Mouse (Mus musculus) hindbrain, embryonic 15.5 days (tissue): ENCODE measurements around the gene Pfkfb4. TPM values are rescaled to one million over a fixed set of nuclear protein-coding genes. Genes with fewer than 3 reads are reported as not detected.

Source experiments
- ATAC-seq: fragments of 200-750 bp; cut with Nextera tagmentation; 2 replicates; pipeline ENCODE4 v1.8.0; 2017; ENCODE audit warnings: low read depth, moderate number of reproducible peaks, moderate TSS enrichment; ENCODE audit not compliant: low FRiP score
- H3K27ac ChIP-seq: fragments of 300-500 bp; sonication (generic); replicated peaks from 2 replicates; pipeline ENCODE4 v1.5.1; 2015; ENCODE audit warnings: mild to moderate bottlenecking, inconsistent platforms
- H3K27me3 ChIP-seq: fragments of 300-500 bp; sonication (generic); 2 replicates; pipeline ENCODE4 v1.6.1; 2015; ENCODE audit warnings: control low read depth, inconsistent platforms
- H3K36me3 ChIP-seq: fragments of 300-500 bp; sonication (generic); 2 replicates; pipeline ENCODE4 v1.6.1; 2015; ENCODE audit warnings: control low read depth, inconsistent platforms
- H3K4me1 ChIP-seq: fragments of 300-500 bp; sonication (generic); replicated peaks from 2 replicates; pipeline ENCODE4 v1.6.1; 2015; ENCODE audit warnings: control low read depth, inconsistent platforms
- H3K4me2 ChIP-seq: fragments of 300-500 bp; sonication (generic); 2 replicates; pipeline ENCODE4 v1.6.1; 2015; ENCODE audit warnings: moderate library complexity, mild to moderate bottlenecking, inconsistent platforms
- H3K4me3 ChIP-seq: fragments of 300-500 bp; sonication (generic); 2 replicates; pipeline ENCODE4 v1.5.1; 2015; ENCODE audit warnings: mild to moderate bottlenecking, inconsistent platforms
- H3K9ac ChIP-seq: fragments of 300-500 bp; sonication (generic); 2 replicates; pipeline ENCODE4 v1.6.1; 2015; ENCODE audit warnings: inconsistent platforms
- H3K9me3 ChIP-seq: fragments of 300-500 bp; sonication (generic); 2 replicates; pipeline ENCODE4 v1.6.1; 2016; ENCODE audit warnings: control low read depth, inconsistent platforms
- WGBS: fragments of 180-500 bp; shearing (Covaris S2); methylation state at CpG from one replicate; pipeline ENCODE4 v1.1.7; 2015; 5-methylcytosine and 5-hydroxymethylcytosine counted together
- polyA plus RNA-seq: library from polyadenylated mRNA; unstranded; fragments of >200 nt; fragmentation: Nextera tagmentation; extraction: Ambion mirVana; gene quantifications from 2 replicates; pipeline ENCODE4 v1.2.1, GENCODE M21; 2015

The Pfkfb4 gene
- polyA plus RNA-seq: 28.1 and 28.7 TPM in 2 replicates

DNA sequence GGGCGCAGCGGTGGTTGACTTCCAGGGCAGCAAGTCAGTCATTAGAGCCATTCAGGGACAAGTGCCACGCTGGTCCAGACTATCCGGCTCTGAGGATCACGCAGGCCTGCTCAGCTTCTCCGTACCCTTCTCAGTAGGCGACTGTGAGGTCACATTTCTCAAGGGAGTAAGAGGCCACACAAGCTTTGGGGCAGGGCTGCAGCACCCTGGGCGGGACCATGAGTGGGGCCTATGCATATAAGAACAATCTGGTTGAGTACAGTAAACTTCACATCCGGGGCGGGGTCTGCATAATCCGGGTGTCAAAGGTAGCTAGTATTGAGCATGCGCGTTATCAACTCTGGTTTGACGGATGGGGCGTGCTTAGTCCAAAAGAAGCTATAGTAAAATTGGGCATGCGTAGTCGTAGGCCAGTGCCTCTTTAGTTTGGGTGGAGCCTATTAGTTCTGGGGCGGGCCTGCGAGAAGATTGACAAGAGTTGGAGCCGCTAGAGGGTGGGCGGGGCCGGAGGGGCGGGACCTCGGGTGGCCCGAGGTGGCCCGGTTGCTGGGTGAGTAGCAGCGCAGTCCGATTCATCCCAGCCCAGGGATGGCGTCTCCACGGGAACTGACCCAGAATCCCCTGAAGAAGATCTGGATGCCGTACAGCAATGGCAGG lies at the start of gene Pfkfb4:
Gene Pfkfb4 (plus strand): TSS at position 351 of the 657 bp plus-strand sequence.
- Histone ChIP-seq H3K9me3 (no peaks in the 10 kb centered on the region), H3K9ac (peak within 1 kb of the TSS; percentile 72), H3K27me3 (no peaks in the 10 kb centered on the region), H3K27ac (peak within 1 kb of the TSS; percentile 80), H3K4me2 (peak within 1 kb of the TSS; percentile 62), H3K4me3 (peak within 1 kb of the TSS; percentile 64), H3K36me3 (no peaks in the 10 kb centered on the region), H3K4me1 (peaks cover 18% of the 10 kb centered on the region)
- ATAC-seq: peak; percentile 97
- 1% methylated on average over 31 of the region's 31 CpGs for WGBS

DNA sequence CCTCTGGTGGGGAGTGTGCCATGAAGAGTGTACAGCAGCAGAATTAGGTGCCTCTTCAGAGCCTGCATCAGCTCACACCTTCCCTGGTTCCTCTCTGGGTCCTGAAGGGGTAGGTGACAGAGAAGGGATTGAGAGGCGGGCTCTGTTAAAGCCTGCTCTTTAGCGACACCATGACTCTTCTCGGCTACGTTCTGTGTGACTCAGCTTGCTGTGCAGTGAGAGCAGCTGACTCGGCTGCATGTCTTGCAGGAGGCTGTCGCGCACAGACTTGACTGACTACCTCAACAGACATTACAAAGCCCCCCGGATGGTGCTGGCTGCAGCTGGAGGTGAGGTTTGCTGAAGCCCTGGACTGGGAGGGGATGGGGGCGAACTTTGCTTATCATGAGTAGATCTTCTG lies 46.5 kb upstream of the Pfkfb4 start:
- no peak overlapping the region for H3K9ac ChIP-seq
- H3K36me3 ChIP-seq: peaks cover 81% of the 10 kb centered on the region
- no peaks in the 10 kb centered on the region for H3K9me3 ChIP-seq
- 85% methylated on average over 9 of the region's 9 CpGs for WGBS
- ATAC-seq: no peak
- no peak overlapping the region for H3K4me3 ChIP-seq
- H3K4me1 ChIP-seq: no peaks in the 10 kb centered on the region
- no peaks in the 10 kb centered on the region for H3K27me3 ChIP-seq
- no peak overlapping the region for H3K4me2 ChIP-seq
- H3K27ac ChIP-seq: no peak overlapping the region

DNA sequence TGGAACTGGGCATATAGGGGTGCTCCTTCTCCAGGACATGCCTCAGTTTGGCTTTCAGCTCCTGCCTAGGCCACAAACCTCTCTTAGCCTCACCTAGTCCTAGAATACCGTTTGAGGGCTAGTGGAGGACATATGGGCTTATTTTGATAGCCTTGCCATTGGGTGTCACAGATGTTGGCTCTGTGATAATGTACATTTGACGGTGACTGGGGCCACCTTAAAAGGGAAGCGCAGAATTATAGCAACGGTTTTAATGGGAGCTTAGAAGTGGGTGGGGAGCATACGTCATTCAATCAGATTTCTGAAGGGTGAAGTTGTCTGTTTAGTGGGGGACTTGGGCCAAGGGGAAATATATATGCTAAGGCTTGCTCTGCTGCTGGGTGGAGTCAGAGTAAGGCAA lies 46.0 kb upstream of the Pfkfb4 start:
- WGBS: 91% methylated on average over 5 of the region's 5 CpGs

DNA sequence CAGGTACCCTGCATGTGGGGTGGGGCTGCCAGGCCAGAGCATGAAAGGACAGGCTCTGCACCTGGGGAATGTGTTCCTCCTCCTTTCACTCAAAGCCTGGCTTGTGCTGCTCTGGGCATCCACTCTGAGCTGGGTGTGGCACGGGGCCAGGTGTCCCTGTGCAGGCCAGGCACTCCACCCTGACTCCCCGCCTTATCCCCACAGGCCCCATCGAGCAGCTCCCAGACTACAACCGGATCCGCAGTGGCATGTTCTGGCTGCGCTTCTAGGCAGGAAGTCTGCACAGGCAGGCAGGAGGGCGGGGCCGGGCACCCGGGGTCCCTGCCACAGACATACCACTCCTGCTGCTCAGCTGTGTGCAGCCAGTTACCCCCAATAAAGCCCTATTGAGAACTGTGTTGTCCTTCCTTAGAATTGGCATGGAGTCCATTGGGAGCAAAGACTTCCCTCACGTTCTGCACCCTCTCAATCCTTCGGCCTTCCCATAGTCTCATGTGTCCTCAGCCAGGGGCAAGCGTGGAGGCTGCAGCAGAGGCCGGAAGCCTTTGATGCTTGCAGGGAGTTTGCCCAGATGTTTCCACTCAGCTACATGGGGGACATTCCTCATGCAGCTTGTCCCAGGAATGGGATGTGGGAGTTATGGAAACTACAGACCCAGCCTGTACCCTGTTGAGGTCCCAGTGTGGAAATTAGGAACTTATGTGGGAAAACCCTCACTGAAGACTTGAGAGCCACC lies 42.2 kb upstream of the Pfkfb4 start:
- WGBS: 90% methylated on average over 13 of the region's 13 CpGs
- Histone ChIP-seq H3K9me3 (no peaks in the 10 kb centered on the region), H3K4me1 (no peaks in the 10 kb centered on the region), H3K27me3 (peaks cover 24% of the 10 kb centered on the region), H3K36me3 (peaks cover 56% of the 10 kb centered on the region), H3K9ac (no peak overlapping the region), H3K4me2 (no peak overlapping the region), H3K27ac (peak overlapping the region; percentile 27; the same call in 1 of the 2 replicates), H3K4me3 (no peak overlapping the region)
- ATAC-seq: no peak

More for the DNA sequence above, 46.0 kb upstream of the Pfkfb4 start:
- Histone ChIP-seq H3K36me3 (peaks cover 82% of the 10 kb centered on the region), H3K4me3 (no peak overlapping the region), H3K4me1 (no peaks in the 10 kb centered on the region), H3K27ac (no peak overlapping the region), H3K9ac (no peak overlapping the region), H3K27me3 (no peaks in the 10 kb centered on the region), H3K9me3 (no peaks in the 10 kb centered on the region), H3K4me2 (no peak overlapping the region)
- no peak for ATAC-seq

DNA sequence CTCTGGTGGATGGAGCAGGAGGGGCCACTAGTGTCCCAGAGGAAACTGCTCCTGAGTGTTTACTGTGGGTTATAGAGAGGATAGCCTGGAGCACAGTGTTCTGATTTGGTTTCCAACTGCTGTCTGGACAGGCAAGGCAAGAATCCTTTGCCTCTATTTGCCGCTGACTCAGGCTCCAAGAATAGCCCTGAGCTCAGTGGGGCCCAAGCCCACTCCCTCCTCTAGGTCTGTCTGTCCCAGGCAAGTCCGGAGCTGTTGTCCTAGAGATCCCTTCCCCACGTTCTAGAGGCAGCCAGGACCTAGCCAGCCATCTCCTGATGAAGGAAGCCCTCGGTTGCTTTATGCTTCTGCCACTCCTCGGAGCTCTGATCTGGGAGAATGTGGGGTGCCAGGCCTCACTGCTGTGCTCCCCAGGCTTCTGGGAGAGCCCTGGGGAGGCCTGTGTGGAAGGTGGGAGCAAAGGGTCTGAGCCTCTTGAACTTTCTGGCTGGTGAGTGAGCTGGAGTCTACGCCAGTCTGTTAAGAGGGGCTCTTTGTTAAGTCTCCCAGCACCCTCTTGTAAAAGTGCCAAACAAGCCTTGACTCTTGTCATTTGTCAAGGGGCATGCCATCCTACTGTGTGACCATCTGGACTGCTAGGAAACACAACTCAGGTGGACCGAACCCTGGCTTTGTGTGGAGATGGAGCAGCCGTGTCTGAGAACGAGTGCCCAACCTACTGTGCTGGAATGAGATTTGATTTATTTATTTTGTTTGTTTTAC lies 41.4 kb upstream of the Pfkfb4 start:
- 86% methylated on average over 9 of the region's 9 CpGs for WGBS
- Histone ChIP-seq H3K4me1 (no peaks in the 10 kb centered on the region), H3K36me3 (peaks cover 49% of the 10 kb centered on the region), H3K4me3 (no peak overlapping the region), H3K27ac (peak overlapping the region; percentile 21; the same call in 1 of the 2 replicates), H3K27me3 (peaks cover 24% of the 10 kb centered on the region), H3K9ac (no peak overlapping the region), H3K9me3 (no peaks in the 10 kb centered on the region), H3K4me2 (no peak overlapping the region)
- no peak for ATAC-seq

DNA sequence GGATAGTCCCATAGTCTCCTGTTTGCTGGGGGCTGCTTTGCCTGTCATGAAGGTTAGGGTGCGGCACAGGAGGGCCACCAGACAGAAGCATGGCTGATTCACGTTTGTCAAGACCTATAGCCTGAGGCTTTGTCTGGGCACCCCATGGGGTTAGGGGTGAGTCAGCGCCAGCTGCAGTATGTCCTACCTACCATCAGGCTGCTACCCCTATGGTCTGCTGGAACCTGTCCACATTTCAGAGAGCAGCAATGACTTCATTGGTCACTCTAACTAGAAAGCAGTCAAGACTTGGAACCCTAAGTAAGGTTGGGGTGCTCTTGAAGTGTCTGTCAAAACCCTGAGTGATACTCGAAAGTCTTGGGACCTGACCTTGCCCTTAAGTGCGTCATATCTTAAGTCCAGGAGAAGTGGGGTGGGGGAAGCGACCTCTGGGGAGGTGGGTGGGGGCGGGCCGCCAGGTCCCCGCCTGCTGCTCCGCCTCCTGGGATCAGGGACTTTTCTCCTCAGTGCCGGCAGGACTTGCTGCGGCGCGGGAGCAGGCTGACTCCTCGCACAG lies 38.4 kb upstream of the Pfkfb4 start, which contains the start of gene Col7a1:
Gene Col7a1 (plus strand): TSS at position 506 of the 556 bp plus-strand sequence.
- Histone ChIP-seq H3K36me3 (peaks cover 21% of the 10 kb centered on the region), H3K4me2 (0 out of 2 replicates have a peak within 1 kb of the TSS, but pooled peaks have one; percentile 6), H3K27ac (no peak within 1 kb of the TSS), H3K9me3 (no peaks in the 10 kb centered on the region), H3K9ac (no peak within 1 kb of the TSS), H3K27me3 (peaks cover 24% of the 10 kb centered on the region), H3K4me3 (no peak within 1 kb of the TSS), H3K4me1 (no peaks in the 10 kb centered on the region)
- ATAC-seq: no peak
- WGBS: 11% methylated on average over 15 of the region's 15 CpGs

DNA sequence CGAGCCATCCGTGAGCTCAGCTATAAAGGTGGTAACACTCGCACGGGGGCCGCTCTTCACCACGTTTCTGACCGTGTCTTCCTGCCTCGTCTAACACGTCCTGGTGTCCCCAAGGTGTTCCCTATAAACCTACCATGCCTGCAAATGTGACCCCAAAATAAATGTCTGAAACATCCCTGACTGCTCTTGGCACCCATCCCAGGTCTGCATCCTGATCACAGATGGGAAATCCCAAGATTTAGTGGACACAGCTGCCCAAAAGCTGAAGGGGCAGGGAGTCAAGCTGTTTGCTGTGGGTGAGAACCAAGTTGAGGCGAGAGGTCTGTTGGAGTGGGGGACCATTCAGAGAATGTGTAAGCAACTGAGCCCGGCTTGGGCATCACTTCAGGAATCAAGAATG lies 36.3 kb upstream of the Pfkfb4 start:
- no peak for ATAC-seq
- no peak overlapping the region for H3K4me3 ChIP-seq
- H3K36me3 ChIP-seq: peaks cover under 1% of the 10 kb centered on the region; the same call in 1 of the 2 replicates
- H3K9ac ChIP-seq: no peak overlapping the region
- H3K4me2 ChIP-seq: no peak overlapping the region
- WGBS: 88% methylated on average over 11 of the region's 11 CpGs
- no peaks in the 10 kb centered on the region for H3K4me1 ChIP-seq
- H3K27me3 ChIP-seq: peaks cover 24% of the 10 kb centered on the region
- H3K27ac ChIP-seq: no peak overlapping the region
- no peaks in the 10 kb centered on the region for H3K9me3 ChIP-seq

DNA sequence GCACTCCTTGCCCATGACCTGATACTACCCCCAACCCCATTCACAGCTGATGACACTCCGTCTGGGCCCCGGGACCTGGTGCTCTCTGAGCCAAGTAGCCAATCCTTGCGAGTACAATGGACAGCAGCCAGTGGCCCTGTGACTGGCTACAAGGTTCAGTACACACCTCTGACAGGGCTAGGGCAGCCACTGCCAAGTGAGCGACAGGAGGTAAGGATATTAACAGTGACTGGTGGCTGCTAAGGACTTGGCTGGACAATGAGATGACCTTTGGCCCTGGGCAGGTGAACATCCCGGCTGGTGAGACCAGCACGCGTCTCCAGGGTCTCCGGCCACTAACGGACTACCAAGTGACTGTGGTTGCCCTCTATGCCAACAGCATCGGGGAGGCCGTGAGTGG lies 35.7 kb upstream of the Pfkfb4 start:
- peaks cover 24% of the 10 kb centered on the region for H3K27me3 ChIP-seq
- H3K9ac ChIP-seq: no peak overlapping the region
- no peak overlapping the region for H3K4me2 ChIP-seq
- H3K36me3 ChIP-seq: no peaks in the 10 kb centered on the region
- 89% methylated on average over 11 of the region's 11 CpGs for WGBS
- no peak overlapping the region for H3K4me3 ChIP-seq
- no peak for ATAC-seq
- no peaks in the 10 kb centered on the region for H3K4me1 ChIP-seq
- no peaks in the 10 kb centered on the region for H3K9me3 ChIP-seq
- no peak overlapping the region for H3K27ac ChIP-seq

DNA sequence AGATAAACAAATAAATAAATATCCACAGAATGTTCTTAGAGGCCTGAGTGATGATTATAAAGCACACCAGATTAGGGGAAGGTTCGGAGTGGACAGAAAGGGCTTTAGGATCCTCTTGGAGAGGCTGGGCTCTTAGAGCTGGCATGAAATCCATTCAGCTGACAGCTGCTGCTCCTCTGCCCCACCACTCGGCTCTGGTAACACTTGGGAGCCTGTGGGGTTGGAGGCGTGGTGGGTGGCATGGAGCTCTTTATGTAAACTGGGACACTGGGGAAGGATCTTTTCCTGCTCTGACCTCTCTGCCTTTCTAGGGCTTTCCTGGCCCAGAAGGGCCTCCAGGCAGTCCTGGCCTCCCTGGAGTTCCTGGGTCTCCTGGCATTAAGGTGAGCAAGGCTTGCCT lies 28.0 kb upstream of the Pfkfb4 start:
- H3K4me3 ChIP-seq: no peak overlapping the region
- H3K27ac ChIP-seq: no peak overlapping the region
- H3K36me3 ChIP-seq: no peaks in the 10 kb centered on the region
- no peaks in the 10 kb centered on the region for H3K9me3 ChIP-seq
- 79% methylated on average over 3 of the region's 3 CpGs for WGBS
- no peak for ATAC-seq
- H3K4me2 ChIP-seq: no peak overlapping the region
- H3K4me1 ChIP-seq: no peaks in the 10 kb centered on the region
- no peaks in the 10 kb centered on the region for H3K27me3 ChIP-seq
- H3K9ac ChIP-seq: no peak overlapping the region

DNA sequence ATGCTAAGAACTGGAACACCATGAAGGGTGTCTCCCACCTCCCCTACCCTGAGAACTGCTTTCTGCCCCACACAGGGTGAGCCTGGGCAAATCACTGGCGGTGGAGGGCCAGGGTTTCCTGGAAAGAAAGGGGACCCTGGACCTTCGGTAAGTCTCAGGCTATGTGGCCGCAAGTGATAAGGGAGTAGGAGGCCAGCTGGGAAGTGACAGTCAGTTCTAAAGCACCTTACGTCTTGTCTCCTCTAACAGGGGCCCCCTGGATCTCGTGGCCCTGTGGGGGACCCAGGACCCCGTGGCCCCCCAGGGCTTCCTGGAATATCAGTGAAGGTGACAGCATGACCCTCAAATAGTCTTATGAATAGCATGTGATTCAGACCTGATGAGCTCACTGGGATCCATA lies 27.2 kb upstream of the Pfkfb4 start:
- no peaks in the 10 kb centered on the region for H3K9me3 ChIP-seq
- no peak overlapping the region for H3K27ac ChIP-seq
- ATAC-seq: no peak
- no peak overlapping the region for H3K4me2 ChIP-seq
- H3K9ac ChIP-seq: no peak overlapping the region
- 86% methylated on average over 6 of the region's 6 CpGs for WGBS
- no peaks in the 10 kb centered on the region for H3K27me3 ChIP-seq
- H3K4me1 ChIP-seq: no peaks in the 10 kb centered on the region
- no peak overlapping the region for H3K4me3 ChIP-seq
- H3K36me3 ChIP-seq: no peaks in the 10 kb centered on the region

DNA sequence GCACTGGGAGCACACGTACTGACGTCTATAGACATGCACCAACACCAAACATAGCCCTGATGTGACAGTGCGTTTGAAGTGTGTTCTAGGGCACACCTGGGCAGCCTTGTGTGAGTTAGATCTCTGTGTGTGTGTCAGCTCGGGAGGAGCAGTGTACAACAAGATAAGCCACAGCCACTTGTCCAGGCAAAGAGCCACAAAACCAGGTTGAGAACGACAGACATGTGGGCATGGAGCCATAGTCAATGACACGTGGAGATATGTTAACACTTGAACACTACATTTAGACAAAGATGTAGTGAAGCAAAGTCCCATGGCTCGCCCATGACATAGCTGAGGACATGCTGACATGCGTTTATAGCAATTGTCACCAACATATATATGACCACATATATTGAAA lies 21.0 kb upstream of the Pfkfb4 start:
- H3K36me3 ChIP-seq: no peaks in the 10 kb centered on the region
- no peak overlapping the region for H3K27ac ChIP-seq
- ATAC-seq: no peak
- H3K9me3 ChIP-seq: no peaks in the 10 kb centered on the region
- no peak overlapping the region for H3K4me3 ChIP-seq
- WGBS: 86% methylated on average over 8 of the region's 8 CpGs
- H3K4me1 ChIP-seq: no peaks in the 10 kb centered on the region
- no peaks in the 10 kb centered on the region for H3K27me3 ChIP-seq
- H3K4me2 ChIP-seq: no peak overlapping the region
- no peak overlapping the region for H3K9ac ChIP-seq

DNA sequence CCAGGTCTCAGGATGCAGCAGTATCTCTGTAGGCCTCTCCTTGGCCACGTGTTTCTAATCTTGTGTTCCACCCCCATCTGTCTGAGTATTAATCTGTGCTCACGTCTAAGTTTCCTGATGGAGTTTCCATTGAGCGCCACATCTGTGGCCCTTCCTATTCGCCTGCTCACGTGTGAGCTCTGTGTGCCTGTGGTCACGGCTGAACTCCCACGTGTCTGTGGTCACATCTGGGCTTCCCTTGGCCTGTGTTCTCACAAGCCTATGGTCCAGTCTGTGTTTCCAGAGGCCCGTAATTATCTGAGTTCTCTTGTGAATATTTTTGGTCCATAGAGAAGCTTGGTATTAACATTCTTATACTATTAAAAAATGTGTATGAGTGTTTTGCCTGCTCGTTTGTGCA lies 15.1 kb upstream of the Pfkfb4 start:
- ATAC-seq: no peak
- H3K4me2 ChIP-seq: no peak overlapping the region
- no peak overlapping the region for H3K9ac ChIP-seq
- H3K36me3 ChIP-seq: no peaks in the 10 kb centered on the region
- H3K27me3 ChIP-seq: no peaks in the 10 kb centered on the region
- H3K9me3 ChIP-seq: no peaks in the 10 kb centered on the region
- H3K27ac ChIP-seq: no peak overlapping the region
- no peak overlapping the region for H3K4me3 ChIP-seq
- H3K4me1 ChIP-seq: no peaks in the 10 kb centered on the region
- 85% methylated on average over 9 of the region's 9 CpGs for WGBS
